Mouse (Mus musculus) heart, postnatal 4 days (tissue): Measurements from ENCODE around the gene Arhgef18. TPM values are rescaled to one million over a fixed set of nuclear protein-coding genes. Genes with fewer than 3 reads are reported as not detected.

Source experiments
- DNase-seq: peaks from one replicate; pipeline ENCODE4 v3.0.0; 2021
- total RNA-seq, 2 experiments: library from RNA; stranded (reverse); gene quantifications; 2 replicates each; pipeline ENCODE4 v1.2.3; 2021

Gene Arhgef18
- 10 to 100 TPM; 17.3 to 19.8 TPM for total RNA-seq

DNA sequence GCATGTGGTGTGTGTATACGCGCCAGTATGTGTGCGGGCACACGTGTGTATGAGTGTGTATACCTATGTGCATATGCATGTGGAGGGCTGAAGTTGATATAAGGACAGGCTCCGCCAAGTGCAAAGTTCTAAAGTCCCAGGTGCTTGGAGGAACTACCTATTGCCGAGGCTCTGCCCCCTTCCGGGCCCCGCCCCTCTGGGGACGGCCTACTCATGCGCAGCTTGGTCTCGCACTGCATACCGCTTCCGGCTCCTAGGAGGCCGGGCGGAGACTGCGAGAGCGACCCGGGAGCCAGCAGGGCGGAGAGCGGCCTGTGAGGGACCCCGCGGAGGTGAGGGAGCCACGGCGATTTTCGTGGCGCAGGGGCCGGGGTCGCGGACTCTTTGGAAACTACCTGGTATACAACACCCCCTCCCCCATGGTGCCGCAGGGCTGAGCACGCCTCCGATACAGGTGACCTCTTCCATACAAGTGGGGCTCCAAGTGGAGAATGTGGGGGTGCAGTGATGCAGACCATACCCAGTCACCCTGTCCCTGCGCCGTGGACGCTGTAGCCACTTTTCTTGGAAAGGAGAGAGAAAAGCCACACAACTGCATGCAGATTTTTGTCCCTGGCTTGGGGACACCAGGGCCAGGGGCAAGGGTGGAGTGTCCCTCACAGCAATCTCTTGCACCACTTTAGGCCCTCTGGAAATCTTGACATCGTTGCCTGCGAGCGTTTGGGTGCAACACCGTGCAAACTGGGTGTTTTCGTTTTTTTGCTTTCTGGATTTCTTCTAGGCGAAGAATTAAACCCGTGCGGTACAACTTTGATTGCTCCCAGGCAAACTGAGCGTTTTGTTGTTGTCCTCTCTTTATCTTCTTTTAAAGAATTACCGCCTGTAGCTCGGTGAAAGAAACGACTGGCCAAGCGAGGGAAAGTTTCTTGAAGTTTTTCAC, at the start of gene Arhgef18:
Gene Arhgef18, plus strand, starts transcription at position 236 of the 940 bp plus-strand sequence.
- DNase-seq: peak; percentile 88

DNA sequence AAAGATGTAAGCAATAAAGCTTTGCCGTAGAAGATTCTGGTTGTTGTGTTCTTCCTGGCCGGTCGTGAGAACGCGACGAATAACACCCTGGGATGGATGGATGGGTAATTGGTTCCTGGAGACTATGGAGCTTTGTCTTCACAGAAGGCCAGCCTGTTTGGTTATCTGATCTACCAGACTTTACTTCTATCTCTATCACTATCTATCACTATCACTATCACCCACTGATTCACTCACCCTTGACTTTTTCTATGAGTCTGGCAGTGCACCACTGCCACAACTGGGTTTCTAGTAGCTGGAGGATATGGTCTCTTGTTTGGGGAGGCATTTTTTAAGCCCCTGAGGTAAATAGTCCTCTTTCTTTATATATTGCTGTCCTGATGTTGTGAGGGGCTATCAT, 47.5 kb upstream of the Arhgef18 start:
- no peak for DNase-seq

DNA sequence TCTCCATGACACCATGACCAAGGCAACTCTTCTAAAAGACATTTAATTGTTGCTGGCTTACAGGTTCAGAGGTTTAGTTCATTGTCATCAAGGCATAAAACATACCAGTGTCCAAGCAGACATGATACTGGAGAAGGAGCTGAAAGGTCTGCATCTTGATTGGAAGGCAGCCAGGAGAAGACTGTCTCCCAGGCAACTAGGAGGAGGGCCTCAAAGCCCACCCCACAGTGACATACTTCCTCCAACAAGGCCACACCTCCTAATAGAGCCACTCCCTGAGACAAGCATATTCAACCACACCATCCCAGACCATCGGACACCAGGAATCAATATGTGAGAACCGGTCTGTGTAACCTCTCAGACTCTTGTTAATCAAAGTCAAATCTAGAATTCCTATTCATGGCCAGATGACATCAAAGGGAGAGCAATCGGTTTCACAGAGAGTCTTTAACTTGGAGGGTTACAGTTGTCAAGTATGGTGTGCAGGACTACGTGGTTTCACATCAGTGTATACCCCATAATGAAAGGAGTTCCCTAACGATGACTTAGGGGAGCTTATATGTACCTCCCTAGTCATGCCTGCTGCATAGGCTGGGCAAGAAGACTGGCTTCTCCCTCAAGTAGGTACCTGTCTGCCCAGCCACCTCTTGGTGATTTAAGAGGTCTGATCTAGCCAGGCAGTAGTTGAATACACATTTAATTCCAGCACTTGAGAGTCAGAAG, 46.0 kb upstream of the Arhgef18 start:
- no peak for DNase-seq

DNA sequence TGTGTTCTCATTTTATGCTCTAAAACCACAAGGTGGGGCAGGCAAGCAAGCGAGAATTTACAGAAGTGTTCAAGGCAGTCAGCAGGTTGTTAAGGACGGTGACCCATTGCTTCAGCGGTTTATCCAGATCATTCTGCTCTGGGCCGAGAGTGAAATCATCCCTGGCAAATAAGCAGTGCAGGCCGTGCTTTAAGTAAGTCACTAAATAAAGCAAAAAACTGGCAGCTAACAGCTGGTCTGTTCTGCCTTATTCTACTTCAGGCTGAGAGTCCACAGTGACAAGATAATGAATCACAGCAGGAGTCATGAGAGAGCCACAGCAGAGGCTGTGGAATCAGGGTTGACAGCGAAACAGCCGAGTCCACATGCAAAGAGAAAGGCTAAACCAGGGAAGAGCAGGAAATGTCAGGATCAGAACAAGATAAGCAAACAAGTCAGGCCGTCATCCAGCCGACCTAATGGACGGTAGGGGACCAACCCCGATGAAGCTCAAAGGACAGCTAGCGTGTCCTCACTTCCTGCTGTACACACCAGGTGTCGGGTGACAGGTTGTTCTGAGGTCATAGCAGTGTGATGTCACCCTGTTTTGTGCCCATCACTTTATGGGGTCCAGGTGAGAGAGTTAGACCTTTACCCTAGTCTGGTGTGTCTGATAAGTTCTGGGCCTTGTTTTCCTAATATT, 44.5 kb upstream of the Arhgef18 start:
- DNase-seq: no peak

DNA sequence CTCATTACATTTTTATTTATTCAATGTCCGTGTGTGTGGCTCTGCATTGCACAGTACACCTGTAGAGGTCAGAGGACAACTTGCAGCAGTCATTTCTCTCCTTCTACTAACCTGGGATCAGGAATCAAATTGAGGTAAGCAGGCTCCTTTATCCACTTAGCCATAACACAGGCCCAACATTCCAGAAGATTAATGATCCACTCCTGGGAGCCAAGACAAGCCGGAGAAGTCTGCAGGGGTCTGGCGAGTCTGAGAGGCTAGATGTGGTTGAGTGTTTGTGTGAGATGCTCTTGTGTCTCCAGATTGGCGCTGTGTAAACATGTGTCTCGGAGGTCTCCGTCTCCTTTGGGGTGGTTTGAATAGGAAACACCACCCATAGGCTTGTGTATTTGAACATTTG, 42.1 kb upstream of the Arhgef18 start:
- DNase-seq: no peak

DNA sequence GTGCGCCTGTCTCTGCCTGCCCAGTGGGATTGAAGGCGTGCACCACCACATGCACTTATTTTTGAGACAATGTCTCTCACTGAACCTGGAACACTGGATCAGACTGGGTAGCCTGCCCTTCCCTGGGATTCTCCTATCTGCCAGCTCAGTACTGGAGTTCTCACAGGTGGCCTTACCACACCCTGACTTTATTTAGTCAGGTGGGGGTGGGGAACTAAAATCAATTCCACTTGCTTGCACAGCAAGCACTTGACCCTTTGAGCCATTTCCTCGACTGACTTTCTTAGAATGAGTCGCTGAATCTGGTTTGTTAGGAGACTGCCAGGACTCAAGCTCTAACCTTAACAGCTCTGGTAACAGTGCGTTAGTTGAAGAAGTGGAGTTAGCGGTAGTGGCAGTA, 40.1 kb upstream of the Arhgef18 start:
- DNase-seq: no peak

DNA sequence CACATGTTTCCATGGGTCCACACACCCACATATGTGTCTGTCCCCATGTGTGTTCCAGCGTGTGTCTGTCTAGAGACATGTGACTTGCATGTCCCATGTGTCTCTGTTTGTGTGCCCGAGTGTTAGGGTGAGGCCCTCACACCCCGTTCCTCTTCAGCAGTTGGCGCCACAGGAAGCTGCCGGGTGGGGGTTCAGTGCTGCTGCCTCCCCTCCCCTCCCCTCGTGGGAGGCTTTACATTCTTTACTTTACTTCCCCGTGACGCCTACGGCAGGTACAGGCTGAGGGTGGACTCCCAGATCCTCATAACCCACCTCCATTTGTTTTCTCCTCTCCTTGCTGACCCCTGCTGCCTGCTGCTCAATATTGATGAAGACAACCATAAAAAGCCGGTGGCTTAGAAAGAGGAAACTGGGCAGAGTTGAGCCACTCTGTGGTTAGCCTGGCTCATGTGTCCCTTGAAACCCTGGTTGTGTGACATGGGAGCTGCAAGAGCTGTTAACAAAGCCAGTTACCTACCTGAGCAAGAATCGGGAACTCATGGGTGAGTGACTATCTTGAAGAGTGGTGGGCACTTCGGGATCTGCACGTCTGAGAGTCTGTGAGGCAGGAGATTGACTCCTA, 39.5 kb upstream of the Arhgef18 start, which contains the start of gene A430078G23Rik:
Gene A430078G23Rik, plus strand, starts transcription at position 227 of the 622 bp plus-strand sequence.
- DNase-seq: no peak

DNA sequence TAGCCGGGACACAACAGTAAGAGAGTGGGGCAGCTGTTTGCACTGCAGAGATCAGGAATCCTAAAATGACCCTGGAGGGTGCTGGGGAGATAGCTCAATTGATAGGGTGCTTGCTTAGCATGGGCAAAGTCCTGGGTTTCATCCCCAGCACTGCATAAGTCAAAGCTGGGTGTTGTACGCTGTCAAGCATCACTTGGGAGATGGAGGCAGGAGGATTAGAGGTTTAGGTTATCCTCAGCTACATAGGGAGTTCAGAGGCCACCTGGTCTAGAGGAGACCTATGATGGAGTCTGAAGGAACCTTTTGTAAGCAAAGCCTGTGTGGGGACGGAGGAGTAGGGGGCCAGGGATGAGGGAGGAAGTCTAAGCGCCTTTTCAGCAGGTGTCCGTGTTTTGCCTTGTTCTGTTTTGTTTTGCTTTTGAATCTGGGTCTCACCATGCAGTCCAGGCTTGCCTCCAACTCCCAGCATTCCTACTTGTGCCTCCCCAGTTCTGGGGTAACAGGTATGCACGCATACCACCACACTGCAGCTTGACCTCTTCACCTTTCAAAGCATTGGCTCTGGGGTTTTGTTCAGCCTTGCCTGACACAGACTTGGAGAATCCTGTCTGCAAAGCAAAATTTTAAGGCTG, 38.9 kb upstream of the Arhgef18 start:
- DNase-seq: no peak

DNA sequence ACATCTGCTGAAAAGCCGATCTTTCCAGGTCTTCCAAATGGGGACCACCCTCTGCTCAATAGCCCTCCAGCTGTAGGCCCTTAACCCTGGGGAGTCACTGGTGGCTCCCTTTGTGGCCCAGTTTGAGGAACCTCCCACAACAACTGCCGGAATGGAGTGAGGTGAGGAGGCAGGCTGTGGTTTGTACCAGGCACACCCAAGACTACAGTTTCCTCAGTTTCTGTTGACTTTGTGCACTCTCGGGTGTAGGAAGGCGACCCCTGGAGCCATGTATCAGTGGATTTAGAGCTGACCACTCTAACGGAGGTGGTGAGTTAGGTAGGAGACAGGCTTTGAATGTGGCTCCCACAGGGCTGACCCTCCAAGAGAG, 38.4 kb upstream of the Arhgef18 start:
- no peak for DNase-seq

DNA sequence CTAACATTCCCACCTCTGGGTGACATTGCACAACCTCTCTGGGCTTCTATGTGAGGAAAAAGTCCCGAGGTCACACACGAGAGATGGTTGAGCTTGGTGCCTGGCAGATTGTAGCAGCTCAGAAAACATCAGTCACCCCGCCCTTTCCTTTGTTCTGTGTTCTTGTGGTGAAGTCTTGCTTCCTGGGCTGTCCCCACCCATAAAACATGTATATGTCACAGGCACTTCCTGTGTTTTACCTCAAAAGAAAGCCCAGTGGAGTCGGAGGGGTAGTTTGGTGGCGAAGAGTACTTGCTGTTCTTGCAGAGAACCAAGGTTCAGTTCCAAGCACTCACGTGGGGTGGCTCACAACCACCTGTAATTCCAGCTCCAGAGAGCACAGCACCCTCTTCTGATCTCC, 37.2 kb upstream of the Arhgef18 start:
- DNase-seq: no peak

DNA sequence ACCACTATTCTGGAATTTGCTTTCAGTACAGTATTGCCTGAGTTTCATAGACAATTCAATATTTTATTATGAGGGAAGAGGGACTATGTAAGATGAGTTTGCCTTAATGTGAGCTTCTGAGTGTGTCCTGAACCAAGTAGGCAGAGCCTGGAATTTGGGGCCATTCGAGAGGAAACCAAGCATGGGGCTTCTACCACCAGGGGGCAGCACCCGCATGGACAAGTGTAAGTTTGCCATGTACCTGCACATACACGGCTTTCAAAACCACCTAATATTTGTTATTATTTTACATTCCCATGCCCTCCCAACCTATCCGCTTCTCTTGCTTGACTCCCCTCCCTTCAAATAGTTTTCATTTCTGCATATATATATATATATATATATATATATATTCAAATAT, 34.7 kb upstream of the Arhgef18 start:
- peak; percentile 89 for DNase-seq

DNA sequence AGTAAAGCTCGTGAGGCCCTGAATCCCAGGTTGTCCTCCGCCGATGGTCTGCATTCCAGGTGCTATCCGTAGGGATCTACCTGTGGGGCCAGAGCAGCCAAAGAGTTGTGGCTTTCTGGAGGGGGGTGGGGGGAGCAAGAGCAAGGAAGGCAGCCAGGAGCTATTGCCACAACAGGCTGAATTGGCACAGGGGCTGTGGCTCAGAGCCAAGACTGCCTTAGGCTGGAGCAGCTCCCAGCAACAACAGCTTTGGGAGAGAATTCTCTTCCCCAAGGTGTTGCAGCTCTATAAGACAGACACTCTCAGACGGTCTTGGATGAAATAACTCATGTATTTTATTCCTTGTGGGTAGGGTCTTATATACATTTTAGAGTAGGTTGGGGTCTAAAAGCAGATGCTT, 25.7 kb upstream of the Arhgef18 start:
- DNase-seq: no peak

DNA sequence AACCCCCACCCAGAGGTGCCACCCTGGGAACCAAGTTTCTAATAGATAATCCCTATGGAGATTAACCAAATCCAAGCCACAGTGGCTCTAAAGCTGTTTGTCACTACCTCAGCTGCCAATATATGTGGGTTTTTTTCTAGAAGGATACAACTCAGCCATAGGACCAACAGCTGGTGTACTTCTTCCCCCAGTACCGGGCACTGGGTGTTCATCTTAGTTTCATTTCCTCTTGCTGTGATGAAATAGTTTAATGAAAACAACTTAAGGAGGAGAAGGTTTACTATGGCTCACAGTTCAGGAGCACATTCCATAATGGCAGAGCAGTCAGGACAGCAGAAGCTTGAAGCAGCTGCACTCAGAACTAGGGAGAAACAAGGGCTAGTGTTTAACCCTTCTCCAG, 24.7 kb upstream of the Arhgef18 start:
- DNase-seq: no peak

DNA sequence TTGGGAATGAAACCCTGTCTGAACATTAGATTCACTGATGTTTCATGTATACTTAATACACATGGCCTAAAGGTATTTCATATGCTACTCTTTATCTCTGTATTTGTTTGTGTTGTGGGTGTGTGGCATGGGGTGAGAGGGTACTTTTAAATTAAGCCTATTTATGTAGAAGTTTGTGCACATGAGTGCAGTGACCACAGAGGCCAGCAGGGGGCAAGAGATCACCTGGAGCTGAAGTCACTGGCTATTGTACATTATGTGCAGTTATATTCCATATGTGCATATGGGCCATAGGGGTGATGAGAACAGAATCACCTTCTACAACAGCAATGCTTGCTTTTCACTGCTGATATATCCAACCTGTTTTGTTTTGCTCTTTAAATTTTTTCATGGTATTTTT, 17.1 kb upstream of the Arhgef18 start:
- DNase-seq: no peak

DNA sequence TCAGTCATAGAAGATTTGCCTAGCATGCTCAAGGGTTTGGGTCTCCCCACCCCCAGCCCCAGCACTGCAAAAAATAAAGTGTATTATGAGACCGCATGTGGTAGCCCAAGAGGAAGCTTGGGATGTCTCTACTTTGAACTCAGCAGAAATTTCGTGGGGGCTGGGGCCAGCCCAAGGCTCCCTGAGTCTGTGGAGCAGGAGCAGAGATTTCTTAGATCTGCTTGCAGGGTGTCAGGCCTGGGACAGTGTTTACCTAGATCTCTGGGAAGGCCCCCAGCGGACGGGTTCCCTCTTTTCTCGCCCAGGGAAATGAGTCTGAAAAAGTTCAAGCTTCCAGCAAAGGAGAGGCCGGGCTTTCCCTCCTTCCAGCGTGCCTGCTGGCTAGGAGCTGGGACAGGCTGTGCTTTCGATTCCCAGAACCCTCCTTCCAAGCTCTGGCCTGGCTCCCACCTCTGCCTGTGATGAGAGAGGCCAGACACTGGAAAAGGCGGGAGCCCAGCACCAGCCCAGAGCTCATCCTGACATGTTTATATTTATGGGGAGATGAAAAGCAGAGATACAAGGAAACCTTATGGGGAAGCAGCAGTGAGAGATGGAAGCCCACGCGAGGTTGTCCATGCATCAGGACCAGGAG, 16.0 kb upstream of the Arhgef18 start:
- peak; percentile 15 for DNase-seq

DNA sequence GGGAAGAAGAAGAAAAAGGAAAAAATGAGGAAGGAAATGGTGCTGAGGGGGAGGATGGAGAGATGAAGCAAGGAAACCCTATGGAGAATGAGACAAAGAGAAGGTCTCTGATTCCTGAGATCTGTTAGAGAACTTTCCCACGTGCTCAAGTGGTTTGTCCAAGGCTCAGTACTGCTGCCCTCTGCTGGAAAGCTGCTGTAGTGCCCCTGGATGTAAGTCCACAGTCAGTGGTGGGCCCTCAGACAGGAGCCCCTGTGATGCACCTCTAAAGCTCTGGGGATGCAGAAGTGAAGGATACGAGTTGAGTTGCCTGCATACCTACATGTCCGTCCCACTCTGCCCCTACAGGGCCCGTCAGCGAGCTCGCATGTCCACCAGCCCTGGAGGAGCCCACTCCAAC, 5.5 kb upstream of the Arhgef18 start:
- DNase-seq: peak; percentile 80

DNA sequence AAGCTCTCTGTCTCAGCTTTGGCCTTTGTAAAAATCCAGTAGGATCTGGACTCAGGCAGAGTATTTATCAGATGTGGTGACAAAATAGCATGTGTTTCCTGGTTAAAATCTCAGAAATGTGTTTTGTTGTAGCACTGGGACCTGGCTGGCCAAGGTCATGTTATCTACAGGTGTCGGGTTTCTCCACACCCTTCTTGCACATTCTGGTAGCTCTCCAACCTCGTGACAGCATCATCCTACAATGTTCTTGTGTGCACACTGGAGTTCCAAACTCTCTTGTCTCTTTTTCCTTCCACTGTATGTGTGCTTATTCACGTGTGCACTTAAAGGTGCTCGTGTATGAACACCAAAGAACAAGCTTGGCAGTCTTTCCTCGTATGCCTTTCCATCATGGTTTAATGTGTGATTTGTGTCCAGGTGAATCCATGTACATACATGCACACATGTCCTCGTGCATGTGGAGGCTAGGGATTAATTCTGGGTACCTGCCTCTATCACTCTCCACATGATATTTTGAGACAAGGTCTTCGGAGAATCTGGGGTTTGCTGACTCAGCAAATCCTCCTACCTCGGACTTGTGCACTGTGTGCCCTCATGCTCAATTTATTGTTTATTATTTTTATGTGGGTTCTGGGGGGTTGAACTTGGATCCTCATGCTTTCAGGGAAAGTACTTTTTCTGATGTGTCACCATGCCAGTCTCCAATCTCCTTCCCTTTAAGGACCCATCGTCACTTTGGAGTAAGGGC, 4.0 kb upstream of the Arhgef18 start:
- no peak for DNase-seq

DNA sequence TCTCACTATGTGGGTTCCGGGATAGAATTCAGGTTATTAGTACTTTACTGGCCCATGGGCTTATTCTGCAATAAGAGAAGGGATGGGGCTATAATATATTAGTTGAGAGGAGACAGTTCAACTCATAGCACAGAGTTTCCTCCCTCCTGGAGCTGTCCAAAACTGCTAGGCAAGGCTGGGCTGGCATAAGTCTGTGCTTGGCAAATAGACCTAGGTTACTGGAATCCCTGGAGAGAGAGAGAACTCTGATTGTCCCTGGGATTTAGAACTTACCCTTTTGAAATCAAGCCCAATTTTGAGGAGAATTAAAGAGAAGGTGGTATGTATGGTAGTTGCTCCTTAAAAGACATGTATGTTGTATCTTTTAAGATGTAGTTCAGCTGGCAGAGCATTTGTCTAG, 3.3 kb upstream of the Arhgef18 start:
- no peak for DNase-seq

DNA sequence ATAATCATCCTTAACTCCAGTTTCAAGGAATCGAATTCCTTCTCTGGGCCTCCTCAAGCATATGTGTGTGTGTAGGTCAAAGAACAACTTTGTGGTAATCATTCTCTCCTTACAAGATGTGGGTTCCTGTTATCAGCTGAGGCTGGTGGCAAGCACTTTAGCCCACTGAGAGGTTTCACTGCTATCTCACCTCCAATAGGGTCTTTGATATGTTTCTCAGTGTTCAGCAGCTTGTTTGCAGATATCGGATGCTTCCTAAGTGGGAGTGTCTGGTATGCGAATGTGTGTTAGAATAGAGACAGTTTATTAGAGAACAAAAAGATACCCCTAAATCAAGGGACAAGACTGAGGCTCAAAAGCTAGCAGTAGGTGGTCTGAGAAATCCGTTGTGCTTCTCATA, 513 bp upstream of the Arhgef18 start:
- no peak for DNase-seq

DNA sequence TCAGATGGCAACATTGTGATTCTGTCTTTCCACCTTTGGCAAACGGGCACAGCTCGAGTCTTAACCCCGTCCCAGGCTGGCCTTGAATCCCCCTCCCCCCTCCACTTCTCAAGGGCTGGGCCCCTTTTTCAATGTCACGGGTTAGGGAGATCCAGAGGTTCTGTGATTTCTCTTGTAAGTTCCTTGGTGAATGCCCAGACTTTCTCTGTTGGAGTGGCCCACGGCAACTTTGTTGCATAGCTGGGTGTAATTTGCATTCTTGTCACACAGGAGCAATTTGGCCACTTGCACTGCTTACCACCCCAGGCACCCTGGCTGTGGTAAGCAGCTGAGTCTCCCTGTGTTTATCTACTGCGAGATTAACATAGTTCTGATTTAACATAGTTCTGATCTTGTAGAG, 1.8 kb downstream of the Arhgef18 start:
- no peak for DNase-seq

DNA sequence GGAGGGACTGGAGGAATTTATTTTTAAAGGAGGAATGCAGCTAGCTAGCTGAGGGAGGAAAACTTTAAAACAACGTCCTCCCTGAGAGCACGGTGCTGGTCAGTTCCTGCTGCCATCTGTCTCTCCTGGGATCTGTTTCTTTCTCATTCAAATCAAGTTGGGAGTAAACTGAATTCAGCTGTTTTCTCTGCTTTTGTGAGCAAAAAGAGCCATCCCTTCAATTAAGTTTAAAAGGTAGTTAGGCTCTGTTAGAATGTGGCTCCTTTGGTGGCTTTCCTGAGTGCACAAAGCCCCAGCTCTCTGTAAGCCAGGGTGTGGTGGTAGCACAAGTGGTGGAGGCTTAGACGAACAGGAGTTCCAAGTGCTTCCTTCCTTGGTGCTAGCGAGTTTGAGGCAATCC, 2.4 kb downstream of the Arhgef18 start:
- DNase-seq: no peak
